Mouse (Mus musculus): Measurements from ENCODE around the gene Taar8b.

DNA sequence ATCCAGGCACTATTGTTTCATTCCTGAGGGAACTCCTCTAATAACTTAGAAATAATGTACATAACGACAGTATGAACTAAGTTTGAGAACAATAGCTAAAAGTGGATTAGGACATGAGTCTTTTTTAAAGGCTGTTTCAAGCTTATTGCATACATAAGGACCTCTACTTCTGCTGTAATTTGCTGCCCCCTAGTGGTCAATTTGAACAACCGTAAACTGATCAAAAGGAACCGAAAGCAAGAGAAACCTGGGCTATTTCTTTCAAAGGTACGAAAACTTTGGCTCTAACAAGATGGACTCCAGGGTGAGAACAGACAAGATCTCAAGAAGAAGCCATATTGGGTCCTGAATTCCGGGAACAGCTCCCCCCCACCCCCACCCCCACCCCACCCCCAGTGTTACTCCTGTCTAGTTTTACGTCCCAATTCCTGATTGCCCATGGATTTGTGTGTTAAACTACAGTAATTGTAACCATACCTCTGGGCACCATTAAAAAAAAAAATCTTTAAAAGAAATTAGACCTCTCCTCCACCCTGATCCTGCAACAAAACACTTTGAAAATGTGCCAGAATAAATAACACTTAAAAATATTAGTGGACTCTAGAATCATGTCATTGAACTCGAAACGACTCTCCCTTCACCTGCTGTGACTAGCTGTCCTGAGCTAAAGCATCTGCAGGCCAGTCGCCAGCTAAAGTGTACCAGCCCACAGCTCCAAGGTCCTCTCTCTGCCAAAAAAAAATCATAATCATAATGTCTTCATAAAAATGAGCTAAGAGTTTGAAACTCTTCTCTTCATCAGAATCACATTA is 39.6 kb upstream of the Taar8b start:
- no peak for TF ChIP-seq MYOG (IDR thresholded peaks at IDR 0.05; ENCODE audit: control insufficient read depth, extremely low read depth, insufficient read length)
- TF ChIP-seq CTCF (IDR thresholded peaks at IDR 0.05; ENCODE audit: control insufficient read depth, insufficient read depth, insufficient read length): no peak
